Mouse (Mus musculus): ENCODE measurements around the gene Mdm4. TPM values are rescaled to one million over a fixed set of nuclear protein-coding genes. Genes with fewer than 3 reads are reported as not detected.

Gene Mdm4
- polyA plus RNA-seq (2017; shearing (Covaris generic)), result 10 to 100 TPM; 80.2 to 86.8 TPM

DNA sequence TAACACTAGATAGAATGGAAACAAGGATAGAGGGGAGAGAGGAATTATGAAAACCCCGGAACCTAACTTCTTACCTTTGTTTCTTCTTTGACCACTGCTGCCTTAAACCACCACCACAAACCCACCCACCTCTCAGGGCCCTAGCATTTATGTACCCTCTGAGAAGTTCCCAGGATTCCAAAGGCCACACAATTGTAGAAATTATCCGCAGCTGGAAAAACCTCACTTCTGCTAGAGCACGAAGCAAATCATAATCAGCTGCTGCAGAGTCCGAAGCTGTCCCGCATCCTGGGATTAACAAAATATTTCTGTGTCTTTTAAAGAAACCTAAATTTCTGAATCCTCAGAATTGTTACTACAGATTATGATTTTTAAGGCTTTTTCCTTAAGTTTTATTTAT lies at the start of gene Mdm4:
TSS of gene Mdm4 (minus strand) at position 101 of the 400 bp plus-strand sequence.

DNA sequence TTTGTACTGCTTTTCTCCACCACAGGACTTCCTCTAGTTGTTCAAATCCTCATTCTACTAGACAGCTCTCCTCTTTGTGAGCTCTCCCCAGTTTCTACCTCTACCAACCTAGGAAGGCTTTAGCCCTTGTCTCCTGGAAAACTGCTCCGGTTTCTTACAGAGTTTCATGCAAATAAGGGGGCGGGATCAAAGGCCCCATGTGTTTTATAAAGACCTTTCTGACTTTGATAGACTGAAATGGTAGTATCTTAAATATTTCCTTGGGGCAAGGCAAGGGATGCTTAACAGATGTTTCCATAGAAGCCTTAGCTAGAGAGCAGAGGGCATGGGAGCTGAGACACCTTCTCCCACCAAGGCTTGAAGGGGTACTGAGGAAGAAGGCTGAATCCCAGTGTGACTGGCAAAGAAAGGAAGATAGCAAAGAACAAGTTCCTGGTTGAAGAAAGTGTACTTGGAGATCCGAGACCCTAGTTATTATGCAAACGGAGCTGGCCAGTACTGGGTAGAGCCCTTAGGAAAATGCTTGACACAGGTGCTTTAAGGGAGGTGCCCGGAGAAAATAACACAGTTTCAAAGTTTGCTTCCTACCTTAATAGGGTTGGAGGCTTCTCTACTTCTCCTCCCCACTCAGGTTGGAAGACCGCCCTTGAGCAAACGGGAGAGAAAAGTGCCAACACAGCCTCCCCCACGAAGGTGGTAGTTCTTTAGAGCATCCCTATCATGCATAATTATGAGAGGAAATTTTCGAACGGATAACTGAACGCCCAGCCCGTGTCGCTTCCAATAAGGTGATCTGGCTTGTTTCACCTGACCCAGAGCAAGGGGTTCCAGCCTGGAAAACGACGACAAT lies 14.9 kb upstream of the Mdm4 start, which contains the start of gene Pik3c2b:
TSS of gene Pik3c2b (plus strand) at position 657 of the 850 bp plus-strand sequence.

Other genes with a start within 250 kb of the Mdm4 start
- gene Lrrn2, start 150.3 kb downstream of the Mdm4 start, polyA plus RNA-seq (2017; shearing (Covaris generic)), result under 1 TPM in 1 of 2 experiments, not detected in 1; 0.33 TPM
- 1 to 10 TPM in 1 of 2 experiments, under 1 TPM in 1; 0.96 to 2.3 TPM for gene Pik3c2b, start 15.1 kb upstream of the Mdm4 start, polyA plus RNA-seq (2017; shearing (Covaris generic))
- gene Ppp1r15b, start 100.6 kb upstream of the Mdm4 start, polyA plus RNA-seq (2017; shearing (Covaris generic)), result 10 to 100 TPM; 40.9 to 42.3 TPM
- gene Plekha6, start 133.6 kb upstream of the Mdm4 start, polyA plus RNA-seq (2017; shearing (Covaris generic)), result under 1 TPM; 0.11 to 0.25 TPM

All from inflammation-experienced regulatory T-cells (primary cell).